Mouse (Mus musculus) neural tube, embryonic 14.5 days (tissue): ENCODE data around the gene Olfr328. TPM values are rescaled to one million over a fixed set of nuclear protein-coding genes. Genes with fewer than 3 reads are reported as not detected.
"Not testable (repeated sequence)": the region's sequence is repeated elsewhere in the genome, so short reads cannot be mapped to it uniquely, and the experiment has no call there.

Experiments
- ATAC-seq: fragments of 200-750 bp; cut with Nextera tagmentation; 2 replicates; pipeline ENCODE4 v1.8.0; 2017; ENCODE audit warnings: low read depth, mild to moderate bottlenecking, moderate TSS enrichment, moderate library complexity
- H3K27ac ChIP-seq: fragments of 300-500 bp; sonication (generic); 2 replicates; pipeline ENCODE4 v1.5.1; 2014; ENCODE audit warnings: low read depth, mild to moderate bottlenecking, control low read depth, low read length, moderate library complexity, mixed read lengths
- H3K27me3 ChIP-seq: fragments of 300-500 bp; sonication (generic); 2 replicates; pipeline ENCODE4 v1.6.1; 2014; ENCODE audit warnings: low read length; ENCODE audit not compliant: control insufficient read depth, insufficient read depth
- H3K36me3 ChIP-seq: fragments of 300-500 bp; sonication (generic); 2 replicates; pipeline ENCODE4 v1.6.1; 2014; ENCODE audit warnings: low read length, mixed read lengths; ENCODE audit not compliant: control insufficient read depth, insufficient read depth
- H3K4me1 ChIP-seq: fragments of 300-500 bp; sonication (generic); 2 replicates; pipeline ENCODE4 v1.6.1; 2014; ENCODE audit warnings: low read length; ENCODE audit not compliant: control insufficient read depth, insufficient read depth
- H3K4me2 ChIP-seq: fragments of 300-500 bp; sonication (generic); 2 replicates; pipeline ENCODE4 v1.6.1; 2014; ENCODE audit warnings: mild to moderate bottlenecking, low read depth, low read length, control low read depth
- H3K4me3 ChIP-seq: fragments of 300-500 bp; sonication (generic); 2 replicates; pipeline ENCODE4 v1.5.1; 2014; ENCODE audit warnings: low read depth, low read length, control low read depth, mixed read lengths
- H3K9ac ChIP-seq: fragments of 300-500 bp; sonication (generic); replicated peaks from 2 replicates; pipeline ENCODE4 v1.6.1; 2014; ENCODE audit warnings: low read depth, mild to moderate bottlenecking, control low read depth, low read length, mixed read lengths
- H3K9me3 ChIP-seq: fragments of 300-500 bp; sonication (generic); 2 replicates; pipeline ENCODE4 v1.6.1; 2016; ENCODE audit warnings: low read length; ENCODE audit not compliant: control insufficient read depth
- WGBS: fragments of 180-500 bp; shearing (Covaris S2); extraction: QIAGEN DNeasy Blood & Tissue Kit; methylation state at CpG from one replicate; pipeline ENCODE4 v1.1.7; 2014; 5-methylcytosine and 5-hydroxymethylcytosine counted together
- polyA plus RNA-seq: library from polyadenylated mRNA; unstranded; fragments of >200 nt; fragmentation: Nextera tagmentation; extraction: Ambion mirVana; gene quantifications from 2 replicates; pipeline ENCODE4 v1.2.1, GENCODE M21; 2014

Gene Olfr328
- polyA plus RNA-seq, 1 experiment from 2014 or later, result 0.12 TPM

- Histone ChIP-seq H3K27ac (no peak overlapping the region), H3K4me3 (no peak overlapping the region), H3K4me1 (no peaks in the 10 kb centered on the region), H3K4me2 (no peak overlapping the region), H3K27me3 (no peaks in the 10 kb centered on the region), H3K9ac (no peak overlapping the region), H3K36me3 (no peaks in the 10 kb centered on the region), H3K9me3 (no peaks in the 10 kb centered on the region)
- WGBS, result 82% methylated on average over 8 of the region's 8 CpGs
- no peak for ATAC-seq
Observed at GRCm38 (mm10) chr11:58578636-58579035, 23.2 kb upstream of the Olfr328 start.

- Histone ChIP-seq H3K27ac (no peak within 1 kb of the TSS), H3K4me3 (no peak within 1 kb of the TSS), H3K4me2 (no peak within 1 kb of the TSS), H3K27me3 (no peaks in the 10 kb centered on the region), H3K36me3 (no peaks in the 10 kb centered on the region), H3K9me3 (no peaks in the 10 kb centered on the region), H3K4me1 (no peaks in the 10 kb centered on the region), H3K9ac (no peak within 1 kb of the TSS)
- no peak for ATAC-seq
- 84% methylated on average over 1 of the region's 1 CpGs for WGBS
Observed at GRCm38 (mm10) chr11:58577430-58577829, 22.0 kb upstream of the Olfr328 start, which contains the start of gene Olfr325. Olfr325 (plus strand) TSS chr11:58577730.

GRCm38 (mm10) chr11:58570405-58570804 is 15.0 kb upstream of the Olfr328 start, which contains the start of gene Olfr224:
Olfr224 (minus strand) TSS chr11:58570553.
- Histone ChIP-seq H3K4me3 (no peak within 1 kb of the TSS), H3K4me2 (no peak within 1 kb of the TSS), H3K36me3 (no peaks in the 10 kb centered on the region), H3K9ac (no peak within 1 kb of the TSS), H3K27me3 (no peaks in the 10 kb centered on the region), H3K4me1 (no peaks in the 10 kb centered on the region), H3K9me3 (no peaks in the 10 kb centered on the region), H3K27ac (no peak within 1 kb of the TSS)
- WGBS, result 72% methylated on average over 5 of the region's 5 CpGs
- no peak for ATAC-seq

GRCm38 (mm10) chr11:58546322-58546721 is 9.1 kb downstream of the Olfr328 start, which contains the start of gene Olfr329-ps:
Olfr329-ps (minus strand) TSS chr11:58546422.
- no peak within 1 kb of the TSS for H3K4me3 ChIP-seq
- H3K9ac ChIP-seq, result no peak within 1 kb of the TSS
- no peaks in the 10 kb centered on the region for H3K4me1 ChIP-seq
- H3K27me3 ChIP-seq, result no peaks in the 10 kb centered on the region
- no peak within 1 kb of the TSS for H3K4me2 ChIP-seq
- no peaks in the 10 kb centered on the region for H3K9me3 ChIP-seq
- H3K36me3 ChIP-seq, result no peaks in the 10 kb centered on the region
- no peak within 1 kb of the TSS for H3K27ac ChIP-seq
- 86% methylated on average over 5 of the region's 5 CpGs for WGBS
- ATAC-seq, result no peak

- not testable (repeated sequence) for H3K27me3 ChIP-seq, ATAC-seq, H3K4me2 ChIP-seq
Observed at GRCm38 (mm10) chr11:58534736-58535135, 20.7 kb downstream of the Olfr328 start, which contains the start of gene Olfr330. Olfr330 (minus strand) TSS chr11:58534836.

GRCm38 (mm10) chr11:58519756-58520155 is 35.7 kb downstream of the Olfr328 start:
- H3K9me3 ChIP-seq, H3K4me2 ChIP-seq, H3K36me3 ChIP-seq, H3K27ac ChIP-seq, H3K4me1 ChIP-seq, H3K27me3 ChIP-seq, ATAC-seq, H3K4me3 ChIP-seq, H3K9ac ChIP-seq: not testable (repeated sequence)
- 88% methylated on average over 6 of the region's 9 CpGs for WGBS

More at GRCm38 (mm10) chr11:58534736-58535135, 20.7 kb downstream of the Olfr328 start, which contains the start of gene Olfr330:
- not testable (repeated sequence) for H3K9ac ChIP-seq, H3K9me3 ChIP-seq, H3K27ac ChIP-seq, H3K36me3 ChIP-seq, H3K4me3 ChIP-seq, H3K4me1 ChIP-seq

- H3K9me3 ChIP-seq, H3K4me1 ChIP-seq, ATAC-seq, H3K27me3 ChIP-seq, H3K9ac ChIP-seq, H3K4me2 ChIP-seq, H3K27ac ChIP-seq, H3K36me3 ChIP-seq, H3K4me3 ChIP-seq: not testable (repeated sequence)
- 94% methylated on average over 11 of the region's 18 CpGs for WGBS
Observed at GRCm38 (mm10) chr11:58518916-58519315, 36.5 kb downstream of the Olfr328 start.

GRCm38 (mm10) chr11:58509058-58509457 is 46.4 kb downstream of the Olfr328 start:
- H3K36me3 ChIP-seq, H3K9me3 ChIP-seq, H3K4me3 ChIP-seq, H3K9ac ChIP-seq, H3K4me2 ChIP-seq, H3K27ac ChIP-seq, ATAC-seq, H3K4me1 ChIP-seq, H3K27me3 ChIP-seq: not testable (repeated sequence)
- 91% methylated on average over 19 of the region's 19 CpGs for WGBS

GRCm38 (mm10) chr11:58502472-58502871 is 53.0 kb downstream of the Olfr328 start, which contains the start of gene Olfr331:
Olfr331 (minus strand) TSS chr11:58502572.
- H3K4me3 ChIP-seq, ATAC-seq: not testable (repeated sequence)

More at GRCm38 (mm10) chr11:58502472-58502871, 53.0 kb downstream of the Olfr328 start, which contains the start of gene Olfr331:
- H3K4me2 ChIP-seq, H3K9me3 ChIP-seq, H3K4me1 ChIP-seq, H3K27me3 ChIP-seq, H3K9ac ChIP-seq, H3K27ac ChIP-seq, H3K36me3 ChIP-seq: not testable (repeated sequence)
